Mouse (Mus musculus): ENCODE data around the gene Npsr1. TPM values are rescaled to one million over a fixed set of nuclear protein-coding genes. Genes with fewer than 3 reads are reported as not detected.

Gene Npsr1
- polyA plus RNA-seq, 1 experiment from 2014 or later: 2.1 TPM

GRCm38 (mm10) chr9:24198254-24198653 is 100.5 kb downstream of the Npsr1 start:
- DNase-seq (ENCODE audit: low spot score) (no peak), ATAC-seq (replicated peaks; ENCODE audit: low FRiP score, low read depth) (no peak)
- Histone ChIP-seq H3K27me3 (ENCODE audit: insufficient read depth, low read length) (no peaks in the 10 kb centered on the region), H3K27ac (no peak overlapping the region), H3K9me3 (replicated peaks; ENCODE audit: low read length) (no peaks in the 10 kb centered on the region), H3K36me3 (ENCODE audit: insufficient read depth, low read length) (no peaks in the 10 kb centered on the region), H3K4me2 (ENCODE audit: low read length) (no peak overlapping the region), H3K4me3 (replicated peaks; ENCODE audit: low read depth, low read length) (no peak overlapping the region), H3K9ac (ENCODE audit: low read depth, low read length) (no peak overlapping the region), H3K4me1 (replicated peaks; ENCODE audit: insufficient read depth, low read length) (no peaks in the 10 kb centered on the region)
- TF ChIP-seq CTCF (IDR thresholded peaks at IDR 0.05; ENCODE audit: low read depth): no peak
- WGBS: 79% methylated on average over 1 of the region's 1 CpGs

GRCm38 (mm10) chr9:24211636-24212035 is 113.8 kb downstream of the Npsr1 start:
- Histone ChIP-seq H3K36me3 (ENCODE audit: insufficient read depth, low read length) (no peaks in the 10 kb centered on the region), H3K27ac (no peak overlapping the region), H3K4me2 (ENCODE audit: low read length) (no peak overlapping the region), H3K9me3 (replicated peaks; ENCODE audit: low read length) (no peaks in the 10 kb centered on the region), H3K9ac (ENCODE audit: low read depth, low read length) (no peak overlapping the region), H3K27me3 (ENCODE audit: insufficient read depth, low read length) (no peaks in the 10 kb centered on the region), H3K4me3 (replicated peaks; ENCODE audit: low read depth, low read length) (no peak overlapping the region), H3K4me1 (replicated peaks; ENCODE audit: insufficient read depth, low read length) (no peaks in the 10 kb centered on the region)
- no peak for ATAC-seq (replicated peaks; ENCODE audit: low FRiP score, low read depth)
- WGBS: 93% methylated on average over 1 of the region's 1 CpGs
- TF ChIP-seq CTCF (IDR thresholded peaks at IDR 0.05; ENCODE audit: low read depth): no peak
- no peak for DNase-seq (ENCODE audit: low spot score)

GRCm38 (mm10) chr9:24217721-24218120 is 119.9 kb downstream of the Npsr1 start:
- TF ChIP-seq CTCF (IDR thresholded peaks at IDR 0.05; ENCODE audit: low read depth): no peak
- H3K9ac ChIP-seq (ENCODE audit: low read depth, low read length): no peak overlapping the region
- H3K27ac ChIP-seq: no peak overlapping the region
- no peak overlapping the region for H3K4me2 ChIP-seq (ENCODE audit: low read length)
- H3K4me3 ChIP-seq (replicated peaks; ENCODE audit: low read depth, low read length): no peak overlapping the region
- no peaks in the 10 kb centered on the region for H3K4me1 ChIP-seq (replicated peaks; ENCODE audit: insufficient read depth, low read length)
- DNase-seq (ENCODE audit: low spot score): no peak
- 54% methylated on average over 1 of the region's 1 CpGs for WGBS
- H3K27me3 ChIP-seq (ENCODE audit: insufficient read depth, low read length): no peaks in the 10 kb centered on the region
- H3K36me3 ChIP-seq (ENCODE audit: insufficient read depth, low read length): no peaks in the 10 kb centered on the region
- no peaks in the 10 kb centered on the region for H3K9me3 ChIP-seq (replicated peaks; ENCODE audit: low read length)
- no peak for ATAC-seq (replicated peaks; ENCODE audit: low FRiP score, low read depth)

- no peak overlapping the region for H3K4me3 ChIP-seq (replicated peaks; ENCODE audit: low read depth, low read length)
- H3K9ac ChIP-seq (ENCODE audit: low read depth, low read length): no peak overlapping the region
- no peak for TF ChIP-seq CTCF (IDR thresholded peaks at IDR 0.05; ENCODE audit: low read depth)
- 100% methylated on average over 1 of the region's 1 CpGs for WGBS
- no peaks in the 10 kb centered on the region for H3K36me3 ChIP-seq (ENCODE audit: insufficient read depth, low read length)
- no peaks in the 10 kb centered on the region for H3K9me3 ChIP-seq (replicated peaks; ENCODE audit: low read length)
- H3K4me1 ChIP-seq (replicated peaks; ENCODE audit: insufficient read depth, low read length): no peaks in the 10 kb centered on the region
- ATAC-seq (replicated peaks; ENCODE audit: low FRiP score, low read depth) (no peak), DNase-seq (ENCODE audit: low spot score) (no peak)
- H3K27ac ChIP-seq: no peak overlapping the region
- H3K27me3 ChIP-seq (ENCODE audit: insufficient read depth, low read length): no peaks in the 10 kb centered on the region
- H3K4me2 ChIP-seq (ENCODE audit: low read length): no peak overlapping the region
Measured at GRCm38 (mm10) chr9:24236461-24236860, 138.7 kb downstream of the Npsr1 start.

GRCm38 (mm10) chr9:24247557-24247956 is 149.8 kb downstream of the Npsr1 start:
- no peak overlapping the region for H3K4me2 ChIP-seq (ENCODE audit: low read length)
- no peak overlapping the region for H3K4me3 ChIP-seq (replicated peaks; ENCODE audit: low read depth, low read length)
- H3K27ac ChIP-seq: no peak overlapping the region
- no peak for TF ChIP-seq CTCF (IDR thresholded peaks at IDR 0.05; ENCODE audit: low read depth)
- ATAC-seq (replicated peaks; ENCODE audit: low FRiP score, low read depth) (no peak), DNase-seq (ENCODE audit: low spot score) (no peak)
- H3K9ac ChIP-seq (ENCODE audit: low read depth, low read length): no peak overlapping the region
- H3K9me3 ChIP-seq (replicated peaks; ENCODE audit: low read length): no peaks in the 10 kb centered on the region
- no peaks in the 10 kb centered on the region for H3K27me3 ChIP-seq (ENCODE audit: insufficient read depth, low read length)
- no peaks in the 10 kb centered on the region for H3K36me3 ChIP-seq (ENCODE audit: insufficient read depth, low read length)
- H3K4me1 ChIP-seq (replicated peaks; ENCODE audit: insufficient read depth, low read length): no peaks in the 10 kb centered on the region

GRCm38 (mm10) chr9:24254236-24254635 is 156.4 kb downstream of the Npsr1 start:
- Histone ChIP-seq H3K9me3 (replicated peaks; ENCODE audit: low read length) (no peaks in the 10 kb centered on the region), H3K4me1 (replicated peaks; ENCODE audit: insufficient read depth, low read length) (no peaks in the 10 kb centered on the region), H3K9ac (ENCODE audit: low read depth, low read length) (no peak overlapping the region), H3K36me3 (ENCODE audit: insufficient read depth, low read length) (no peaks in the 10 kb centered on the region), H3K27ac (no peak overlapping the region), H3K4me3 (replicated peaks; ENCODE audit: low read depth, low read length) (no peak overlapping the region), H3K27me3 (ENCODE audit: insufficient read depth, low read length) (no peaks in the 10 kb centered on the region), H3K4me2 (ENCODE audit: low read length) (no peak overlapping the region)
- ATAC-seq (replicated peaks; ENCODE audit: low FRiP score, low read depth) (no peak), DNase-seq (ENCODE audit: low spot score) (no peak)
- WGBS: 60% methylated on average over 8 of the region's 8 CpGs
- no peak for TF ChIP-seq CTCF (IDR thresholded peaks at IDR 0.05; ENCODE audit: low read depth)

GRCm38 (mm10) chr9:24280498-24281287 is 182.9 kb downstream of the Npsr1 start:
- Histone ChIP-seq H3K27ac (no peak overlapping the region), H3K4me2 (ENCODE audit: low read length) (no peak overlapping the region), H3K4me3 (replicated peaks; ENCODE audit: low read depth, low read length) (no peak overlapping the region), H3K36me3 (ENCODE audit: insufficient read depth, low read length) (no peaks in the 10 kb centered on the region), H3K9ac (ENCODE audit: low read depth, low read length) (no peak overlapping the region), H3K9me3 (replicated peaks; ENCODE audit: low read length) (no peaks in the 10 kb centered on the region), H3K27me3 (ENCODE audit: insufficient read depth, low read length) (no peaks in the 10 kb centered on the region), H3K4me1 (replicated peaks; ENCODE audit: insufficient read depth, low read length) (no peaks in the 10 kb centered on the region)
- 90% methylated on average over 2 of the region's 2 CpGs for WGBS
- TF ChIP-seq CTCF (IDR thresholded peaks at IDR 0.05; ENCODE audit: low read depth): no peak
- no peak for ATAC-seq (replicated peaks; ENCODE audit: low FRiP score, low read depth)
- DNase-seq (ENCODE audit: low spot score): no peak
